Mouse (Mus musculus) mesoderm, embryonic 11.5 days (tissue): ENCODE measurements at regions not wholly inside any gene's neighbourhood (a gene's known extent, or its start where the extent isn't known, plus 50 kb on each side); places are given as distances from the start of the nearest gene placed in this dataset.
A peak's percentile ranks its signal among the peaks of the same experiment; 100 is the strongest.

ENCODE experiments used
- DNase-seq: peaks from one replicate; pipeline ENCODE4 v3.0.0-alpha.2; 2012; ENCODE audit warnings: low read depth, low spot score

DNA sequence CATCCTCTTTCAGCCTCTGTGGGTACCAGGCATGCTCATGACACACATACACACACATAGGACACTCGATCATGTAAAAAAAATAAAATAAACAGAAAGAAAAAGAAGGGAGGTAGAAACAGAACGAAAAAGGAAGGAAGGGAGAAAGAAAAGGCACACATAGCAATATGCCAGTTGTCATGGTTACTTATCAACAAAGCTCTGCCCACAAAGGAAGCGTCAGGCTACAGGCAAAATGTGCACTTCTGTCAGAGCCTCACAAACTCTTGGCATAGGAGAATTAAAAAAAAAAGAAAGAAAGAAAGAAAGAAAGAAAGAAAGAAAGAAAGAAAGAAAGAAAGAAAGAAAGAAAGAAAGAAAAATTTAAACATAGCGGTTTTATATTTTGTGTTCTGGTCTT is 56.9 kb upstream of the Sox2 start:
- DNase-seq = no peak

DNA sequence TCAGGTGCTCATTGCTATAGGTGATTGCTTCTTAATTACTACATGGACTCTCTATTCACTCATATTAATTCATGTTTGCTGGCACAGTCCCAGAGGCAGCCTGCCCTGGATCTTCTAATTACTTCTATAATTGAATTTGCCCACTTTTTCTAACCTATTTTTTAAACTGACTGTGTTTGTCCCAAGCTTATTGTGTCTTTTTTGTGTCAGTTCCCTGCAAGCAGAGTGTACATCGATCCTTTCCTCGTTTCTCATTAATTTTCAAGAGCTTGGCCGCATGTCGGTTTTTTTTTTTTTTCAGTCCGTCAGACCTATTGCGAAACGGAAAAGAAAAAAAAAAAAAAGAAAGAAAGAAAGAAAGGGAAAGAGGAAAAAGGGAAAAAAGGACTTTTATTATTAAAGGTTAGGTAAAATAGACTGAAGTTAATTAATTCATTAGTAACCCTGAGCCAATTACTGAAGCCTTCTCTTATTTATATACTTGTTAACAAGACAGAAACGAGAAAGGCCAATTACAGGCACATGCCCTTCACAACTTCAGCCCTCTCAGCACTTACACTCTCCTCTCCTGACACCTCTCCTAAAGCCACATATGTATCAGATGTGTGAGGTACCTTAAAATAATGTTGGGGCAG is 72.2 kb upstream of the Sox2 start:
- no peak for DNase-seq

DNA sequence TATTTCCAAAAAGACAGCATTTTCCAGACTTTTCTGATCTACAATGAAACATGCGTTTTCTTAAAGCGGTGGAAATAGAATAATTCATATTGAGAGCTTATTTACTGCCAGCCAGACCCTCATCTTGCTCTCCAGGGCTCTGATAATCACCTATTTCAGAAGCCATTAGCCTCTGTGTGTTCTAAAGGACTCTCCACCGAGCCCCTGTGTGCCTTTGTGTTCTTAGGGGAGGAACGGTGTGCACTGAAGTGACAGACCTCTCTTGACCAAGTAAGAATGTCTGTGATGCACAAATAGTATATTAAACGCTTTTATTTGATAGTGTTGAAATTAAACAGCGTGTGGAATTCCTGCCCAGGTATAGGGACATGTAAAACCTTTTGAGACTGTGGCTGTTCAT is 73.1 kb upstream of the Sox2 start:
- DNase-seq = no peak

- DNase-seq = no peak
These were observed 74.0 kb upstream of the Sox2 start for GRCm38 (mm10) chr3:34576159-34576558.

GRCm38 (mm10) chr3:34574711-34575350 is 75.4 kb upstream of the Sox2 start:
- no peak for DNase-seq

- no peak for DNase-seq
These were observed 76.9 kb upstream of the Sox2 start for GRCm38 (mm10) chr3:34573312-34573711.

DNA sequence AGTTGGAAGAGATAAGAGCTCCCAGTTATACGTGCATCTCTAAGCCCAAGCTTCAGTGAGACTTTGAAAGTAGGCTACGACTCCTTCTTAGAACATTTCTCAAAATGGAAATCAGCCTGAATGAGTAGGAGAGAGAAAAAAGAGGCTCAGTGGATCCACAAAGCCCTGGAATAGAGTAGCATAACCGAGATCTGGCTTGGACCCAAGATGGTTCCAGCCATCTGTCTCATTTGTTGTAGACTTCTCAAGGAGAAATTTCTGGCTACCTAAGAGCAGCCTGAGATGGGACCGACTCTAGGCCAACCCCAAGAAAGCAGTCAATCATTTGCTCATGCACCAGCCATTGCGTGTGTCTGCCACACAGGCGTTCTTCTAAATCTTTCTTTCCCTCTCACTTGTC is 78.1 kb upstream of the Sox2 start:
- no peak for DNase-seq

- no peak for DNase-seq
These were observed 78.6 kb upstream of the Sox2 start for GRCm38 (mm10) chr3:34571630-34572029.

- peak; percentile 61 for DNase-seq
These were observed 80.2 kb upstream of the Sox2 start for GRCm38 (mm10) chr3:34569998-34570397.

- no peak for DNase-seq
These were observed 82.0 kb upstream of the Sox2 start for GRCm38 (mm10) chr3:34568086-34568650.

DNA sequence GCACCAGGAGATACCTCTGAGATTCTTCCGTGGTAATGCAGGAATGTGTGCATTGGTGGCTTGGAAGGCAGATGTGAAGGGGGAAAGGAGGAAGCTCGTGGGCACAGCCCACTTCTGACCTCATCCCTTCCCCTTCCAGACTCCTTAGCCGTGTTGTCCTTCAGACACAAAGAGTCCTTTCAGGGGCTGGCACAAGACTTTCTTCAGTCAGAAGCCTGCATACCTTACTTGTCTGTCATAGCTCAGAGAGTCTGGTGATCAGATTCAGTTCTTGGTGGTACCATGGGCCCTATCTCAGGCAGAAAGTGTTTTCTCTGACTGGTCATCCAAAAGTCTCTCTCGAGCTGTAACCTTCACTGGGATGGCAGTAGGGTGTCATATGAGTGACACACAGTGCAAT is 84.8 kb upstream of the Sox2 start:
- no peak for DNase-seq

- no peak for DNase-seq
These were observed 87.3 kb upstream of the Sox2 start for GRCm38 (mm10) chr3:34562893-34563292.

DNA sequence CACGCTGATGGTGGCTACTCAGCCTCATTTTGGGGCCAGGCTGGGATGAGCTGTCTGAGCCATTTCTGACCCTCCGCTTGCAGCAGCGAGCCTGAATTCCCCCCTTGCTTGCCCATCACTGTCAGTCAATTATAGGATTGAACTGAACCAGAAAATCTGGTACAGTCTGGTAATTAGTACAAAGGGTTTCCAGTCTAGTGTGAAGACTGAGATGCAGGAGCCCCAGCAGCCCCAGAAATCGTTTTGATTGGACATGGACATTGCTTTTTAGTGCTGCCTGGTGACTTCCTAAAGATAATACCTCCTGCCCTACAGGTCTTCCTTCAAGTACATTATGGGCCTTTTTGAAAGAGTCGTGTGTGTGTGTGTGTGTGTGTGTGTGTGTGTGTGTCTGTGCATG is 88.5 kb upstream of the Sox2 start:
- DNase-seq = peak; percentile 43

DNA sequence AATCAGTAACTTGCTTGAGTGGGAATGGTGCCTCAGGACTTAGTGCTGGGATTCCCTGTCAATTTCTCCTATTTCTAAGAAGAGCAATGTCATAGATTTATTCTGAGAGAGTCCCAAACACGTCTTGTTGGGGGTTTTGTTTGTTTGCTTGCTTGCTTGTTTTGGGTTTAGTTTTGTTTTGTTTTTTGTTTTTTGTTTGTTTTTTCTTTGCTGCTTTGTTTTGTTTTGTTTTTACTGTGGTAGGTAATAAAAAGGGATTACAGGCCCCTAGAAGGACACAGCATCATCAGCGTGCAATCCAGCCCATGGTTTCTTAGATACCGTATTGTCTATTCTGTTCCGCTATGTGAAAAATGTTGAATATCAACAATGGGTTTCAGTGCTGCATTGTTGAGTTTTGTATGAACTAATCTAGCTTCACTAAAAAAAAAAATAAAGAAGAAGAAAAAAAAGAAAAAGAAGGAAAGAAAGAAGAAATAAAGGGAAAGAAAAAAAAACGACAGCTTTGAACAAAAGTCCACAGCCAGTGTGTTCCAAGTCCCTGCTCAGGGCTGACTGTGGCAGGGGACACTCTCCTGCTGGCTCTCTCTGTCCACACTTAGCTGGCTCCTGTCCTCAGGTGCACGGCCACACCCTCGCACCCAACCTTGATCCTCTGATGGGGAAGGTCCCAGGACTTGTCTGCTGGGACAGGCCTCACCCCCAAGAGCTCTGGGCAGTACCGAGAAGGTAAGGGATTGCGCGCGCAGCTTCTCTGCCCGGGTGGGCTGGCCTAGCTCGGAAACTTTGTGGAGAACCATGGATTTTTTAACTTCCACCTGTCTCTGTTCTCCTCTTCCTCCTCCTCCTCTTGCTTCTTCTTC is 90.1 kb upstream of the Sox2 start:
- no peak for DNase-seq

DNA sequence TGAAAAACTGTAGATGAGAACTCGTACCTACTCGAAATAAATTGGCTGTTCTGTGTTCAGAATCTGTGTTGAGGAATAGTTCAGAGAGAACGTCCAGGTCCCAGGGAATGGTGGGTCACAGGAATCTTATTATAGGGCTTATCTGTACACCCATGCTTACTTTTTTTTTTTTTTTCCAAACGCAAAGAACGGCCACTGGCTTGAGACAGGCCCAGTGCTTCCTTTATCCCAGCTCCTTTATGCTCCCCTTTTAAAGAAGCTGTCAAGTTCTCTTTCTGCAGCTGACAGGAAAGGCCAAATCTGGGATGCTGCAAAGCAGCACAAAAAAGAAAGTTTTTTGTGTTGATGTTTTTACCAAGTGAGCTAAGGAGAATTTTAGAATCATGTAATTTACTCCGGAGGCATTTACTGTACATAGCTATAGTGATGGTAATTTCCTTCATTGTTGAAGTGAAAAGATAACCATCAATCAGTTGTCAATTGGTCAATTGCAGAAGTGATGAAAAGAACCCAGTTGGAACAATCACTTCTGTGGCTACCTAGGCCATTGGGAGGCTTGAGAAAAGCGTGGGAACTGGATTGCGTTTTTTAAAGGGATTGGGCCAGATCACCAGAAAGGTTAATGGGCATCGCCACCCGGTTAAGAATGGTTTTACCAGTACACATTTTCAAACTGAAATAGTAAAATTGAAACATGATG is 91.2 kb upstream of the Sox2 start:
- peak; percentile 64 for DNase-seq

DNA sequence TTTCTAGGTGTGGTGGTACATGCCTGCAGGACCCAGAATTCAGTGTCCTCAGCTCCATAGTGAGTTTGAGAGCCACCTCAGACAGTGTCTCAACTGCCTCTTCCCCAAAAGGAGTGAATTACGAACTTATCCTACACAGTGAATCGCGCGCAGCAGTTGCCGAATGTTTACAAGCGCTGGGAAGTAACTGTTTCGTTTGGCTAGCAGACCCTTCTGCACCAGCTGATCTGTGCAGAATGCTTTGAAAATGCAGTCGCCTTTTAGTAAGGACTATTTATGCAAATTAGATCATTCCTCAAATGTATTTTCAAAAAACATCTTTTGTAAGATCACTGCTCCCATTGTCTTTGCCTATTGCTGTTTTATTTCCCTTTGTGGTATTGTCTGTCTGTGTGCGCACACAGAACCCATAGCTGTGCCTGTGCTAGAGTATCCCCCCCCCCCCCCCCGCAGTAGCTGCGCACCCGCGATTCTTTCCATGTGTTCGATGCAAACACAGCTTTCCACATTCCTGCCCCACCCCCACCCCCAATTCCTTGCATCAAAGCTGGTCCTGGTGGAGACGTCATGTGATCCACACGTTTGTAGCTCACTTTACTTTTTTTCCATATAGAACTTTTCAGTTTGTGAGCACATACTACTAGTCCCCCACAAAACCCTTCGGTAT is 97.5 kb upstream of the Sox2 start:
- no peak for DNase-seq

DNA sequence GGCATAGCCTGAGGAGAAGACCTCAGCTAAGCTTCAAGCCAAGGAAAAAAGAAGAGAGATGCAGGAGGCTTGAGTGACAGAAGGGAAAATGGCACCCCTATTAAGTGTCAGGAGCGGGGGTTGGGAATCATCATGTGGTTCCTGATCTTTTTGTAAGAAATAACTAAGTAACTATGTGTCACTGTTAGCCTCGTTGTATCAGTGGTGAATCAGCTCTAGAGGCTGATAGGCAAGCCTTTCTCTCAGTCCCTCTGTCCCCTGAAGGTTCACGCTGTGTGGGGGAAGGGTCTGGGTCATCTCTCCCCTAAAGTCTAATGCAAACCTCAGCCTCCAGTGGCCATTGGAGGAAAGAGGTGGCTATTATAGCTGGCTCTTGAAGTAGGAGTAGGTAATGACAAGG is 99.1 kb upstream of the Sox2 start:
- DNase-seq = no peak

DNA sequence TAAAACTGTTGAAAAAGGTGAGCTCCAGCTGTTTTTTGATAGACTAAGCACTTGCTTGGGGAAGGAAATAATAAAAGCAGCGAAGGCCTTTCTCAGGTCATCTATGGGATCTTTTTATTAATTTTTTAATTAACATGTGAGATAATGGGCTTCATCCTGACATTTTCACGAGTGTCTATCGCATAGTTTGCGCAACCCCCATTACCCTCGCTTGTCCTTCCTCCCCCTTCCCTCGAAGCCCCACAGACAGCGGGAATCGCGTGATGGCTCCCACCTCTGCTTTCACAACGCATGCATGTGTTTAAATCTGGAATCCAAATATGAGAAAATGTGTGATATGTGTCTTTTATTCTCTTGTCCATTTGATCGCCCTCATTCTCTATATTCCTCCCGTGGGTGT is 100.0 kb upstream of the Sox2 start:
- no peak for DNase-seq

- peak; percentile 29 for DNase-seq
These were observed 117.8 kb upstream of the Sox2 start for GRCm38 (mm10) chr3:34532451-34532850.

GRCm38 (mm10) chr3:34531836-34532235 is 118.4 kb upstream of the Sox2 start:
- DNase-seq = no peak

DNA sequence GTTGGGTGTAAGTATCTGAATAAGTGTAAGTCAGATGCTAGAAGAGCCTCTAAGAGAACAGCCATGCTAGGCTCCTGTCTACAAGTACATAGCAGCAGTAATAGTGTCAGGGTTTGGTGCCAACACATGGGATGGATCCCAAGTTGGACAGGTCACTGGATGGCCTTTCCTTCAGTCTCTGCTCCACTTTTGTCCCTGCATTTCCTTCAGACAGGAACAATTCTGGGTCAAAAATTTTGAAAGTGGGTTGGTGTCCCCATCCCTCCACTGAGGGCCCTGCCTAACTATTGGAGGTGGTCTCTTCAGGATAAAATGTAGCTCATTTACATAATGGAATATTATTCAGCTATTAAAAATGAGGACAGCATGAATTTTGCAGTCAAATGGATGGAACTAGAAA is 122.7 kb upstream of the Sox2 start:
- DNase-seq = no peak
